Mouse (Mus musculus): ENCODE results near the gene Dscam. TPM values are rescaled to one million over a fixed set of nuclear protein-coding genes. Genes with fewer than 3 reads are reported as not detected.

Dscam gene
- total and polyA plus RNA-seq, 2 experiments from 2014 or later, result 7.9 to 29.1 TPM

- no peaks in the 10 kb centered on the region for H3K27me3 ChIP-seq (ENCODE audit: insufficient read depth, low read length)
- no peak for TF ChIP-seq CTCF (IDR thresholded peaks at IDR 0.05; ENCODE audit: low read depth)
- no peak overlapping the region; the same call in 1 of the 2 replicates for H3K27ac ChIP-seq (ENCODE audit: low read depth, low read length)
- DNase-seq (no peak), ATAC-seq (no peak)
- peaks cover 11% of the 10 kb centered on the region for H3K4me1 ChIP-seq (ENCODE audit: insufficient read depth)
- peak overlapping the region; percentile 54 for H3K9ac ChIP-seq
- WGBS, result 19% methylated on average over 2 of the region's 2 CpGs
- H3K36me3 ChIP-seq (ENCODE audit: insufficient read depth), result no peaks in the 10 kb centered on the region
- H3K4me3 ChIP-seq (ENCODE audit: low read depth, low read length), result peak overlapping the region; percentile 49
- no peaks in the 10 kb centered on the region for H3K9me3 ChIP-seq (ENCODE audit: low read length)
- peak overlapping the region; percentile 95 for H3K4me2 ChIP-seq (ENCODE audit: low read depth)
Measured at GRCm38 (mm10) chr16:97166166-97166565, 4.4 kb downstream of the Dscam start.

GRCm38 (mm10) chr16:97165444-97166121, 5.0 kb downstream of the Dscam start:
- peak; percentile 85 for ATAC-seq
- H3K4me3 ChIP-seq (ENCODE audit: low read depth, low read length), result peak overlapping the region; percentile 49
- no peaks in the 10 kb centered on the region for H3K36me3 ChIP-seq (ENCODE audit: insufficient read depth)
- peak; percentile 91 for TF ChIP-seq CTCF (IDR thresholded peaks at IDR 0.05; ENCODE audit: low read depth)
- WGBS, result 1% methylated on average over 21 of the region's 21 CpGs
- peak; percentile 89 for DNase-seq
- no peaks in the 10 kb centered on the region for H3K27me3 ChIP-seq (ENCODE audit: insufficient read depth, low read length)
- peaks cover 11% of the 10 kb centered on the region for H3K4me1 ChIP-seq (ENCODE audit: insufficient read depth)
- H3K9ac ChIP-seq, result peak overlapping the region; percentile 54
- H3K27ac ChIP-seq (ENCODE audit: low read depth, low read length), result peak overlapping the region; percentile 36
- no peaks in the 10 kb centered on the region for H3K9me3 ChIP-seq (ENCODE audit: low read length)
- peak overlapping the region; percentile 95 for H3K4me2 ChIP-seq (ENCODE audit: low read depth)

GRCm38 (mm10) chr16:97158279-97158678, 12.3 kb downstream of the Dscam start:
- no peak overlapping the region for H3K4me2 ChIP-seq (ENCODE audit: low read depth)
- H3K9me3 ChIP-seq (ENCODE audit: low read length), result no peaks in the 10 kb centered on the region
- 22% methylated on average over 4 of the region's 4 CpGs for WGBS
- H3K9ac ChIP-seq, result no peak overlapping the region
- peaks cover 5% of the 10 kb centered on the region; the same call in 1 of the 2 replicates for H3K4me1 ChIP-seq (ENCODE audit: insufficient read depth)
- no peaks in the 10 kb centered on the region for H3K27me3 ChIP-seq (ENCODE audit: insufficient read depth, low read length)
- no peak overlapping the region for H3K4me3 ChIP-seq (ENCODE audit: low read depth, low read length)
- H3K27ac ChIP-seq (ENCODE audit: low read depth, low read length), result no peak overlapping the region
- DNase-seq, result no peak
- H3K36me3 ChIP-seq (ENCODE audit: insufficient read depth), result no peaks in the 10 kb centered on the region
- ATAC-seq, result no peak
- no peak for TF ChIP-seq CTCF (IDR thresholded peaks at IDR 0.05; ENCODE audit: low read depth)

- DNase-seq (peak; percentile 60), ATAC-seq (peak; percentile 84)
- H3K4me2 ChIP-seq (ENCODE audit: low read depth), result peak overlapping the region; percentile 27
- H3K9me3 ChIP-seq (ENCODE audit: low read length), result no peaks in the 10 kb centered on the region
- no peaks in the 10 kb centered on the region for H3K36me3 ChIP-seq (ENCODE audit: insufficient read depth)
- H3K4me1 ChIP-seq (ENCODE audit: insufficient read depth), result 0 out of 2 replicates have a peak, but pooled peaks cover 4% of the 10 kb centered on the region
- no peak overlapping the region for H3K4me3 ChIP-seq (ENCODE audit: low read depth, low read length)
- H3K27me3 ChIP-seq (ENCODE audit: insufficient read depth, low read length), result no peaks in the 10 kb centered on the region
- no peak for TF ChIP-seq CTCF (IDR thresholded peaks at IDR 0.05; ENCODE audit: low read depth)
- WGBS, result 11% methylated on average over 12 of the region's 12 CpGs
- H3K9ac ChIP-seq, result peak overlapping the region; percentile 4; the same call in 1 of the 2 replicates
- 0 out of 2 replicates have a peak overlapping the region, but pooled peaks have one; percentile 1 for H3K27ac ChIP-seq (ENCODE audit: low read depth, low read length)
Measured at GRCm38 (mm10) chr16:97144544-97145194, 25.9 kb downstream of the Dscam start.

GRCm38 (mm10) chr16:97141943-97142342, 28.6 kb downstream of the Dscam start:
- Histone ChIP-seq H3K4me1 (ENCODE audit: insufficient read depth) (0 out of 2 replicates have a peak, but pooled peaks cover 4% of the 10 kb centered on the region), H3K4me2 (ENCODE audit: low read depth) (no peak overlapping the region), H3K4me3 (ENCODE audit: low read depth, low read length) (no peak overlapping the region), H3K9me3 (ENCODE audit: low read length) (no peaks in the 10 kb centered on the region), H3K27ac (ENCODE audit: low read depth, low read length) (no peak overlapping the region), H3K9ac (no peak overlapping the region), H3K36me3 (ENCODE audit: insufficient read depth) (no peaks in the 10 kb centered on the region), H3K27me3 (ENCODE audit: insufficient read depth, low read length) (no peaks in the 10 kb centered on the region)
- ATAC-seq (no peak), DNase-seq (no peak)
- no peak for TF ChIP-seq CTCF (IDR thresholded peaks at IDR 0.05; ENCODE audit: low read depth)
- WGBS, result 54% methylated on average over 1 of the region's 1 CpGs

- Histone ChIP-seq H3K9ac (no peak overlapping the region), H3K4me1 (ENCODE audit: insufficient read depth) (no peaks in the 10 kb centered on the region; the same call in 1 of the 2 replicates), H3K4me3 (ENCODE audit: low read depth, low read length) (no peak overlapping the region), H3K9me3 (ENCODE audit: low read length) (no peaks in the 10 kb centered on the region), H3K4me2 (ENCODE audit: low read depth) (no peak overlapping the region), H3K27me3 (ENCODE audit: insufficient read depth, low read length) (no peaks in the 10 kb centered on the region), H3K36me3 (ENCODE audit: insufficient read depth) (no peaks in the 10 kb centered on the region), H3K27ac (ENCODE audit: low read depth, low read length) (peak overlapping the region; percentile 85)
- peak; percentile 89 for ATAC-seq
- 45% methylated on average over 10 of the region's 10 CpGs for WGBS
- peak; percentile 74 for DNase-seq
- TF ChIP-seq CTCF (IDR thresholded peaks at IDR 0.05; ENCODE audit: low read depth), result no peak
Measured at GRCm38 (mm10) chr16:97135003-97135827, 35.3 kb downstream of the Dscam start.

Measured in forebrain, postnatal 0 days (tissue).